Mouse (Mus musculus) stomach, postnatal 0 days (tissue): ENCODE measurements around the gene Polr1a. TPM values are rescaled to one million over a fixed set of nuclear protein-coding genes. Genes with fewer than 3 reads are reported as not detected.
A peak's percentile ranks its signal among the peaks of the same experiment; 100 is the strongest.

Experiments
- ATAC-seq: fragments of 200-750 bp; cut with Nextera tagmentation; 2 replicates; pipeline ENCODE4 v1.8.0; 2017; ENCODE audit not compliant: low FRiP score, low TSS enrichment
- DNase-seq: peaks from one replicate; pipeline ENCODE4 v3.0.0-alpha.2; 2016; ENCODE audit warnings: low spot score
- H3K27ac ChIP-seq: fragments of 300-500 bp; sonication (generic); replicated peaks from 2 replicates; pipeline ENCODE4 v1.5.1; 2014; ENCODE audit warnings: mild to moderate bottlenecking, control low read depth
- H3K27me3 ChIP-seq: fragments of 300-500 bp; sonication (generic); 2 replicates; pipeline ENCODE4 v1.6.1; 2014; ENCODE audit warnings: low read length; ENCODE audit not compliant: control insufficient read depth, insufficient read depth
- H3K36me3 ChIP-seq: fragments of 300-500 bp; sonication (generic); 2 replicates; pipeline ENCODE4 v1.6.1; 2014; ENCODE audit warnings: low read length, mixed read lengths; ENCODE audit not compliant: control insufficient read depth, insufficient read depth
- H3K4me1 ChIP-seq: fragments of 300-500 bp; sonication (generic); replicated peaks from 2 replicates; pipeline ENCODE4 v1.6.1; 2014; ENCODE audit warnings: antibody characterized with exemption; ENCODE audit not compliant: control insufficient read depth, insufficient read depth
- H3K4me2 ChIP-seq: fragments of 300-500 bp; sonication (generic); replicated peaks from 2 replicates; pipeline ENCODE4 v1.6.1; 2014; ENCODE audit warnings: low read depth, mild to moderate bottlenecking, control low read depth, moderate library complexity
- H3K4me3 ChIP-seq: fragments of 300-500 bp; sonication (generic); 2 replicates; pipeline ENCODE4 v1.5.1; 2014; ENCODE audit warnings: low read depth, low read length, control low read depth
- H3K9ac ChIP-seq: fragments of 300-500 bp; sonication (generic); 2 replicates; pipeline ENCODE4 v1.6.1; 2014; ENCODE audit warnings: mild to moderate bottlenecking, low read length, control low read depth, mixed read lengths
- H3K9me3 ChIP-seq: fragments of 300-500 bp; sonication (generic); 2 replicates; pipeline ENCODE4 v1.6.1; 2016; ENCODE audit warnings: low read length; ENCODE audit not compliant: control insufficient read depth
- CTCF ChIP-seq: IDR thresholded peaks from 2 replicates; pipeline ENCODE4 v1.5.1; 2016; ENCODE audit warnings: antibody characterized with exemption, low read depth, mild to moderate bottlenecking, moderate library complexity
- EP300 ChIP-seq: optimal IDR thresholded peaks from 2 replicates; pipeline ENCODE3; 2016; ENCODE audit warnings: antibody characterized with exemption
- WGBS: fragments of 180-500 bp; shearing (Covaris S2); extraction: QIAGEN DNeasy Blood & Tissue Kit; methylation state at CpG from one replicate; pipeline ENCODE4 v1.1.7; 2014; 5-methylcytosine and 5-hydroxymethylcytosine counted together
- polyA plus RNA-seq: library from polyadenylated mRNA; unstranded; fragments of >200 nt; fragmentation: Nextera tagmentation; extraction: Ambion mirVana; gene quantifications from 2 replicates; pipeline ENCODE4 v1.2.1, GENCODE M21; 2015

The Polr1a gene
- polyA plus RNA-seq, 1 experiment from 2014 or later, result 8.4 TPM

- TF ChIP-seq EP300, result no peak
- Histone ChIP-seq H3K4me2 (no peak overlapping the region), H3K27ac (no peak overlapping the region), H3K4me3 (no peak overlapping the region), H3K27me3 (no peaks in the 10 kb centered on the region), H3K9ac (no peak overlapping the region), H3K9me3 (no peaks in the 10 kb centered on the region), H3K36me3 (no peaks in the 10 kb centered on the region), H3K4me1 (0 out of 2 replicates have a peak, but pooled peaks cover 5% of the 10 kb centered on the region)
- DNase-seq (no peak), ATAC-seq (no peak)
- 74% methylated on average over 7 of the region's 7 CpGs for WGBS
Measured at GRCm38 (mm10) chr6:71987546-71988248, 78.8 kb downstream of the Polr1a start.

DNA sequence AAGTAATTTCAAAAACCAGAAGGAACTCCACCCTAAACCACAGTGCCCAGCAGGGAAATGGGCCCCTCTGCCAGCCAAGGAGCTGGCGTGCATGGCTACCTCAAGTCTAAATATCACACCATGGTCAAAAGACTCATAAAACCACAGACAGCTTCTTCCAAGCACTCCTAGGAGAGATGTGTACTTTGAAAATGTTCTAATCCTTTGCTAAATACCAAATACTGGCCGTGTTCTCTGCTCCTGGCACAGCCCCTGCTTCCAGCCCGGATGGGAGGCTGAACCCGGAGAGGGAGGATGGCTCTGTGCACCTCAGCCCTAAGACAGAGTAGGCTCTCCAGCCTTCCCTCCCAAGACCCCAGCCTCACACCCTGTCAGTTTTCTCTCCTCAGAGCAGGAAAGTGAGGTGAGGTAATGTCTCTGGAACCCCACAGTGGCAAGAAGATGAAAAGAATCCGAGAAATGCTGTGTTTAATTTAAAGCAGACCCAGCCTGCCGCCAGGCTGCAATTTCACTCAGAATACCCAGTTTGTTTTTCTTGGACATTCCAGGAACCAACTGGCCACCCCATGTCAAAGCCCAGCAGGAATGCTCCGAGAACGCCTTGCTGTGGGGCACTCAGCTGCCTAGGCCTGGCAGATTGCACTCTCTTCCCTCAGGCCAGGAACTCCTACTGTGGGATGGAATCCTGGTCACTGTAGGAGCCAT lies 80.9 kb downstream of the Polr1a start:
- Histone ChIP-seq H3K36me3 (no peaks in the 10 kb centered on the region), H3K9ac (no peak overlapping the region), H3K4me3 (no peak overlapping the region), H3K4me1 (0 out of 2 replicates have a peak, but pooled peaks cover 5% of the 10 kb centered on the region), H3K27ac (peak overlapping the region; percentile 58), H3K27me3 (no peaks in the 10 kb centered on the region), H3K9me3 (no peaks in the 10 kb centered on the region), H3K4me2 (no peak overlapping the region)
- ATAC-seq, result peak; percentile 46; the same call in 1 of the 2 replicates
- 15% methylated on average over 8 of the region's 8 CpGs for WGBS
- TF ChIP-seq EP300 (no peak), CTCF (no peak)
- no peak for DNase-seq

DNA sequence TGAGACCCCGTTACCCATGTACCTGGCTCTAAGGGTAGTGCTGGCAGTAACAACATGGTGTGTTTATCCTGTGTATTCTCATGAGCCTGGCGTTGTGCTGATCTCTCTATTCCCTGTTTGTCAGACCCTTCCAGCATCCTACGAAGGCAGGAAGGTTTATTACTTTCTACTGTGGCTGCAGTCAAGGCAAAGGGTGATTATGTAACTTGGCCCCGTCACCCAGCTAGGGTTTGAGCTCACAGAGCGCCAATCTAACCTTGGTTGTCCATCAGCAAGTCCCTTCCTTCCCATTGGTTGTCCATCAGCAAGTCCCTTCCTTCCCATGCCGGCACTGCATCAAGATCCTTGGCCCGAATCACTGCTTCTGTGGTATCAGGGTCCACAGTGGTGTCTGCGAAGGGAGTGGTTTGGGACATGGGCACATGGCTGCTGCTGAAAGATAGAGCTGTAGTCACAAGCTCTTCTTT lies 81.6 kb downstream of the Polr1a start:
- ATAC-seq, result no peak
- 73% methylated on average over 8 of the region's 8 CpGs for WGBS
- no peak overlapping the region for H3K9ac ChIP-seq

GRCm38 (mm10) chr6:71991190-71991932 lies 82.5 kb downstream of the Polr1a start:
- DNase-seq, result no peak
- 0 out of 2 replicates have a peak, but pooled peaks cover 5% of the 10 kb centered on the region for H3K4me1 ChIP-seq
- H3K9ac ChIP-seq, result no peak overlapping the region
- no peak overlapping the region for H3K4me3 ChIP-seq
- H3K27ac ChIP-seq, result peak overlapping the region; percentile 58
- H3K9me3 ChIP-seq, result no peaks in the 10 kb centered on the region
- no peaks in the 10 kb centered on the region for H3K36me3 ChIP-seq
- H3K4me2 ChIP-seq, result no peak overlapping the region
- no peaks in the 10 kb centered on the region for H3K27me3 ChIP-seq
- ATAC-seq, result no peak; the same call in 1 of the 2 replicates
- 59% methylated on average over 8 of the region's 8 CpGs for WGBS
- TF ChIP-seq CTCF (no peak), EP300 (no peak)

More for the DNA sequence above, 81.6 kb downstream of the Polr1a start:
- Histone ChIP-seq H3K36me3 (no peaks in the 10 kb centered on the region), H3K4me3 (no peak overlapping the region), H3K9me3 (no peaks in the 10 kb centered on the region), H3K27me3 (no peaks in the 10 kb centered on the region), H3K27ac (peak overlapping the region; percentile 58), H3K4me1 (0 out of 2 replicates have a peak, but pooled peaks cover 5% of the 10 kb centered on the region), H3K4me2 (no peak overlapping the region)
- DNase-seq, result no peak
- TF ChIP-seq CTCF, result no peak
- TF ChIP-seq EP300, result no peak

DNA sequence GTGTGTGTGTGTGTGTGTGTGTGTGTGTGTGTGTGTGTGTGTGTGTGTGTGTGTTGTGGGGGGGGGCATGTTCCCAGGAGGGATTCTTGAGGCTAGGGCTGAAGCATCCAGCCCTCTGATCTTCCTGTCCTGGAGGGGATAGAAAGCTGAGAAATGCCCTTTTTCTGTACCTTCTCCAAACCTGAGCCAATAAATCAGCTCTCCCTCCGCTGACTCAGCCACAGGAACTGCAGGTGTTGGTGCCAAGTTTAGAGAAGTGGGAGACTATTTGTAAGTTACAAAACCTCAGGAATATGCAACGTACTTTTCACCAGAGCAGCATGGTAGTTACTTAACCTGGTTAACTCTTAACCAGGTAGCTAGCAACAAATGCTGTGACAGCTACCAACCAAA lies 83.1 kb downstream of the Polr1a start:
- peak overlapping the region; percentile 30; the same call in 1 of the 2 replicates for H3K27ac ChIP-seq
- no peak for ATAC-seq
- H3K4me3 ChIP-seq, result no peak overlapping the region
- no peaks in the 10 kb centered on the region for H3K27me3 ChIP-seq
- DNase-seq, result no peak
- TF ChIP-seq EP300, result no peak
- TF ChIP-seq CTCF, result no peak
- no peak overlapping the region for H3K9ac ChIP-seq
- 43% methylated on average over 2 of the region's 2 CpGs for WGBS
- H3K4me1 ChIP-seq, result 0 out of 2 replicates have a peak, but pooled peaks cover 5% of the 10 kb centered on the region
- no peak overlapping the region for H3K4me2 ChIP-seq
- H3K36me3 ChIP-seq, result no peaks in the 10 kb centered on the region
- no peaks in the 10 kb centered on the region for H3K9me3 ChIP-seq
